8 mouse cellular contexts compared by ENCODE assay signal in the genomic region with DNA sequence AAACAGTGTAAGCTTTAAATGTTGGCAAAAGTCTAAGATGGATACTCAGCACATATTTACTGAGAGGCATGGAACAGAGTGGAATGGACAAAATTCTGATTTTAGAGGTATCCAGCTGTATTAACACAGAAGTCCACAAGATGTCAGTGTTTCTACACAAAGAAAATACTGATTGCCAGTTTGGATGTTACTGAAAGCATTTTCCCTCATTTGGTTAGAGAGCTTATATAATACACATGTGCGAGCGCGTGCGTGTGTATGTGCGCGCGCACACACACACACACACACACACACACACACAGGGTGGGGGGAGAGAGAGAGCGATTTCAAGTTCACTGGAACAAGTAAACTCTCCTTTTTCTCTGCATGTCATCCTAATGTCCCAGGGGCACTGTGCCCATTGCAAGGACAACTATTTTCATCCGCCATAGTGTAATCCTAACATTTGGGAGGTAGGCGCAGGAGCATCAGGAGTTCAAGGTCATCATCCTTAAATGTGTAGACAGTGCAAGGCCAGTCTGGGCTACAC. TPM values are rescaled to one million over a fixed set of nuclear protein-coding genes. Genes with fewer than 3 reads are reported as not detected.
DNase-seq lines count a peak whose midpoint lies in the region; ATAC-seq and TF ChIP-seq lines count a peak whose summit lies in the region.

No protein-coding gene starts in this region.

- H3K36me3 ChIP-seq in hindbrain, postnatal 0 days (ENCODE audit: insufficient read depth, low read length), result no peaks in the 10 kb centered on the region
- no peaks in the 10 kb centered on the region for H3K36me3 ChIP-seq in limb, embryonic 10.5 days

- TF ChIP-seq CTCF in hindbrain, postnatal 0 days (IDR thresholded peaks at IDR 0.05; ENCODE audit: low read depth), result peak; percentile 74
- TF ChIP-seq CTCF in olfactory bulb, adult 2 months (IDR thresholded peaks at IDR 0.05; ENCODE audit: insufficient read depth, low read depth, low read length), result no peak

- no peaks in the 10 kb centered on the region for H3K9me3 ChIP-seq in hindbrain, postnatal 0 days (ENCODE audit: low read length)
- no peaks in the 10 kb centered on the region for H3K9me3 ChIP-seq in limb, embryonic 10.5 days (replicated peaks)

- no peak overlapping the region for H3K9ac ChIP-seq in hindbrain, postnatal 0 days (replicated peaks; ENCODE audit: low read length)

- no peak overlapping the region for H3K27ac ChIP-seq in hindbrain, postnatal 0 days
- no peak overlapping the region for H3K27ac ChIP-seq in limb, embryonic 10.5 days
- no peak overlapping the region for H3K27ac ChIP-seq in olfactory bulb, adult 2 months (ENCODE audit: insufficient read depth, low read depth, low read length)

- no peak for TF ChIP-seq POLR2A in olfactory bulb, adult 2 months (IDR thresholded peaks at IDR 0.05; ENCODE audit: insufficient read depth, low read depth, low read length)

- peak; percentile 32 to 44 for DNase-seq in heart, adult 18-20 months
- DNase-seq in heart, adult 11 months, result no peak
- peak; percentile 60 for DNase-seq in MEL-GATA-1-ER (ENCODE audit: extremely low read depth, low read depth)
- DNase-seq in embryo, embryonic 10.5 days (ENCODE audit: low spot score), result peak; percentile 68
- DNase-seq in hindbrain, postnatal 0 days (ENCODE audit: low spot score), result peak; percentile 78
- DNase-seq in limb, embryonic 10.5 days (ENCODE audit: low spot score), result peak; percentile 35
- no peak for DNase-seq in thymus, postnatal 14 days

- peak overlapping the region; percentile 13; the same call in 1 of the 2 replicates for H3K4me3 ChIP-seq in hindbrain, postnatal 0 days (ENCODE audit: low read length)
- no peak overlapping the region for H3K4me3 ChIP-seq in limb, embryonic 10.5 days
- H3K4me3 ChIP-seq in olfactory bulb, adult 2 months (ENCODE audit: insufficient read depth, low read depth, low read length), result peak overlapping the region; percentile 19

- no peaks in the 10 kb centered on the region for H3K4me1 ChIP-seq in hindbrain, postnatal 0 days (ENCODE audit: insufficient read depth, low read length)
- no peaks in the 10 kb centered on the region for H3K4me1 ChIP-seq in limb, embryonic 10.5 days
- peaks cover 2% of the 10 kb centered on the region; the same call in 1 of the 2 replicates for H3K4me1 ChIP-seq in olfactory bulb, adult 2 months (ENCODE audit: control insufficient read depth, insufficient read depth, low read length)

- peak; percentile 77 for ATAC-seq in hindbrain, postnatal 0 days

- peak overlapping the region; percentile 42 for H3K4me2 ChIP-seq in hindbrain, postnatal 0 days (ENCODE audit: low read depth, low read length)

- WGBS in hindbrain, postnatal 0 days, result 41% methylated on average over 10 of the region's 10 CpGs
- 74% methylated on average over 10 of the region's 10 CpGs for WGBS in limb, embryonic 10.5 days
- WGBS in olfactory bulb, adult 2 months, result 15% methylated on average over 10 of the region's 10 CpGs

- no peaks in the 10 kb centered on the region for H3K27me3 ChIP-seq in hindbrain, postnatal 0 days (ENCODE audit: insufficient read depth, low read length)
- H3K27me3 ChIP-seq in limb, embryonic 10.5 days (ENCODE audit: low read depth, poor library complexity, severe bottlenecking), result no peaks in the 10 kb centered on the region

RNA-seq across cellular contexts. Expression of a gene that starts 9.7 kb away (rescaled TPM):
- 10 to 100 TPM; 76.3 to 88.0 TPM for total RNA-seq in heart, adult 18-20 months (2021)
- total RNA-seq in hindbrain, postnatal 0 days (2014; rRNA removed), result 42.8 and 67.4 TPM in 2 replicates
- 36.5 and 36.6 TPM in 2 replicates for polyA plus RNA-seq in hindbrain, postnatal 0 days (2015; fragmentation: Nextera tagmentation; extraction: Ambion mirVana)
- 55.3 and 62.7 TPM in 2 replicates for polyA plus RNA-seq in limb, embryonic 10.5 days (2016; fragmentation: Nextera tagmentation; extraction: Ambion mirVana)
- polyA plus RNA-seq in olfactory bulb, adult 2 months (2012; ENCODE audit: insufficient read depth, insufficient read length, low replicate concordance, missing spikeins), result not detected in 2 replicates

Comparison
In these comparisons a context has a peak if more than half of its experiments do, and no peak if none do; other contexts are left out.
1. DNase-seq: peak in heart, adult 18-20 months (2 of 2), MEL-GATA-1-ER (single experiment), embryo, embryonic 10.5 days (single experiment), hindbrain, postnatal 0 days (single experiment) and limb, embryonic 10.5 days (single experiment); none in heart, adult 11 months (single experiment) and thymus, postnatal 14 days (single experiment).
2. RNA of a gene that starts 9.7 kb away (polyA plus RNA-seq): 55.3 to 62.7 TPM in limb, embryonic 10.5 days and 36.5 to 36.6 TPM in hindbrain, postnatal 0 days; not detected in olfactory bulb, adult 2 months; every median in the first group is over 10 times any median in the second.